Mouse (Mus musculus) liver, embryonic 16.5 days (tissue): Measurements from ENCODE around the gene Aaed1. TPM values are rescaled to one million over a fixed set of nuclear protein-coding genes. Genes with fewer than 3 reads are reported as not detected.
"Not testable (repeated sequence)": the region's sequence is repeated elsewhere in the genome, so short reads cannot be mapped to it uniquely, and the experiment has no call there.

Source experiments
- ATAC-seq: fragments of 200-750 bp; cut with Nextera tagmentation; 2 replicates; pipeline ENCODE4 v1.8.0; 2017; ENCODE audit warnings: low read depth, mild to moderate bottlenecking, moderate number of reproducible peaks, moderate library complexity
- H3K27ac ChIP-seq: fragments of 300-500 bp; sonication (generic); 2 replicates; pipeline ENCODE4 v1.5.1; 2014; ENCODE audit warnings: mild to moderate bottlenecking, low read length
- H3K27me3 ChIP-seq: fragments of 300-500 bp; sonication (generic); 2 replicates; pipeline ENCODE4 v1.6.1; 2014; ENCODE audit warnings: low read depth, low read length, mixed read lengths; ENCODE audit not compliant: control insufficient read depth, insufficient read depth
- H3K36me3 ChIP-seq: fragments of 300-500 bp; sonication (generic); 2 replicates; pipeline ENCODE4 v1.6.1; 2014; ENCODE audit warnings: mild to moderate bottlenecking; ENCODE audit not compliant: control insufficient read depth, insufficient read depth
- H3K4me1 ChIP-seq: fragments of 300-500 bp; sonication (generic); 2 replicates; pipeline ENCODE4 v1.6.1; 2014; ENCODE audit warnings: low read depth, low read length, mixed read lengths; ENCODE audit not compliant: control insufficient read depth
- H3K4me2 ChIP-seq: fragments of 300-500 bp; sonication (generic); 2 replicates; pipeline ENCODE4 v1.6.1; 2014; ENCODE audit warnings: low read depth, low read length, mixed read lengths
- H3K4me3 ChIP-seq: fragments of 300-500 bp; sonication (generic); 2 replicates; pipeline ENCODE4 v1.5.1; 2014; ENCODE audit warnings: low read depth, mild to moderate bottlenecking, low read length
- H3K9ac ChIP-seq: fragments of 300-500 bp; sonication (generic); 2 replicates; pipeline ENCODE4 v1.6.1; 2014; ENCODE audit warnings: low read depth, low read length
- H3K9me3 ChIP-seq: fragments of 300-500 bp; sonication (generic); replicated peaks from 2 replicates; pipeline ENCODE4 v1.6.1; 2016; ENCODE audit warnings: low read length; ENCODE audit not compliant: control insufficient read depth
- whole genome bisulfite sequencing: fragments of 180-500 bp; shearing (Covaris S2); extraction: QIAGEN DNeasy Blood & Tissue Kit; methylation state at CpG from one replicate; pipeline ENCODE4 v1.1.7; 2014; ENCODE audit not compliant: insufficient replicate concordance; 5-methylcytosine and 5-hydroxymethylcytosine counted together
- polyA plus RNA-seq: library from polyadenylated mRNA; unstranded; fragments of >200 nt; fragmentation: Nextera tagmentation; extraction: Ambion mirVana; gene quantifications from 2 replicates; pipeline ENCODE4 v1.2.1, GENCODE M21; 2015

Aaed1 gene
- polyA plus RNA-seq, 1 experiment from 2014 or later = 22.8 TPM

GRCm38 (mm10) chr13:64267151-64267550 is 45.4 kb downstream of the Aaed1 start:
- H3K4me2 ChIP-seq = no peak overlapping the region
- no peak overlapping the region for H3K27ac ChIP-seq
- no peak overlapping the region for H3K9ac ChIP-seq
- WGBS = 49% methylated on average over 9 of the region's 9 CpGs
- H3K4me3 ChIP-seq = no peak overlapping the region
- H3K36me3 ChIP-seq = no peaks in the 10 kb centered on the region
- no peak for ATAC-seq
- peaks cover 2% of the 10 kb centered on the region; the same call in 1 of the 2 replicates for H3K27me3 ChIP-seq
- no peaks in the 10 kb centered on the region for H3K9me3 ChIP-seq
- no peaks in the 10 kb centered on the region for H3K4me1 ChIP-seq

- WGBS = 64% methylated on average over 6 of the region's 6 CpGs
- H3K36me3 ChIP-seq = no peaks in the 10 kb centered on the region
- no peaks in the 10 kb centered on the region for H3K4me1 ChIP-seq
- H3K27me3 ChIP-seq = no peaks in the 10 kb centered on the region
- no peak overlapping the region for H3K9ac ChIP-seq
- ATAC-seq = no peak
- no peak overlapping the region for H3K4me2 ChIP-seq
- H3K9me3 ChIP-seq = no peaks in the 10 kb centered on the region
- no peak overlapping the region for H3K4me3 ChIP-seq
- no peak overlapping the region for H3K27ac ChIP-seq
These were observed 47.9 kb downstream of the Aaed1 start for GRCm38 (mm10) chr13:64264586-64264985.

GRCm38 (mm10) chr13:64259903-64260302 is 52.6 kb downstream of the Aaed1 start:
- H3K27me3 ChIP-seq = no peaks in the 10 kb centered on the region
- no peak overlapping the region for H3K9ac ChIP-seq
- ATAC-seq = no peak
- H3K9me3 ChIP-seq = no peaks in the 10 kb centered on the region
- H3K27ac ChIP-seq = no peak overlapping the region
- no peak overlapping the region for H3K4me2 ChIP-seq
- H3K36me3 ChIP-seq = no peaks in the 10 kb centered on the region
- H3K4me3 ChIP-seq = no peak overlapping the region
- 72% methylated on average over 7 of the region's 7 CpGs for WGBS
- no peaks in the 10 kb centered on the region for H3K4me1 ChIP-seq

- Histone ChIP-seq H3K36me3 (no peaks in the 10 kb centered on the region), H3K4me1 (no peaks in the 10 kb centered on the region), H3K9me3 (no peaks in the 10 kb centered on the region), H3K27ac (no peak overlapping the region), H3K4me3 (no peak overlapping the region), H3K4me2 (no peak overlapping the region), H3K27me3 (no peaks in the 10 kb centered on the region), H3K9ac (no peak overlapping the region)
- no peak for ATAC-seq
- WGBS = 76% methylated on average over 4 of the region's 4 CpGs
These were observed 54.0 kb downstream of the Aaed1 start for GRCm38 (mm10) chr13:64258516-64258821.

GRCm38 (mm10) chr13:64257814-64258515 is 54.5 kb downstream of the Aaed1 start:
- Histone ChIP-seq H3K4me2 (no peak overlapping the region), H3K4me3 (no peak overlapping the region), H3K27me3 (no peaks in the 10 kb centered on the region), H3K36me3 (no peaks in the 10 kb centered on the region), H3K27ac (no peak overlapping the region), H3K9me3 (no peaks in the 10 kb centered on the region), H3K4me1 (no peaks in the 10 kb centered on the region), H3K9ac (no peak overlapping the region)
- 60% methylated on average over 5 of the region's 5 CpGs for WGBS
- ATAC-seq = no peak

GRCm38 (mm10) chr13:64257010-64257813 is 55.3 kb downstream of the Aaed1 start:
- no peak overlapping the region for H3K9ac ChIP-seq
- no peak for ATAC-seq
- no peak overlapping the region for H3K4me2 ChIP-seq
- H3K36me3 ChIP-seq = no peaks in the 10 kb centered on the region
- H3K4me1 ChIP-seq = no peaks in the 10 kb centered on the region
- H3K27me3 ChIP-seq = no peaks in the 10 kb centered on the region
- H3K9me3 ChIP-seq = no peaks in the 10 kb centered on the region
- WGBS = 65% methylated on average over 12 of the region's 12 CpGs
- no peak overlapping the region for H3K27ac ChIP-seq
- H3K4me3 ChIP-seq = no peak overlapping the region

GRCm38 (mm10) chr13:64254185-64254584 is 58.3 kb downstream of the Aaed1 start:
- H3K27me3 ChIP-seq, H3K4me2 ChIP-seq, H3K4me3 ChIP-seq, H3K36me3 ChIP-seq, H3K27ac ChIP-seq, H3K4me1 ChIP-seq, H3K9me3 ChIP-seq, ATAC-seq, H3K9ac ChIP-seq: not testable (repeated sequence)
- 55% methylated on average over 11 of the region's 11 CpGs for WGBS

- no peaks in the 10 kb centered on the region for H3K36me3 ChIP-seq
These were observed 58.8 kb downstream of the Aaed1 start for GRCm38 (mm10) chr13:64253697-64254096.

GRCm38 (mm10) chr13:64252147-64252546 is 60.4 kb downstream of the Aaed1 start:
- Histone ChIP-seq H3K27ac (no peak overlapping the region), H3K9ac (no peak overlapping the region), H3K27me3 (no peaks in the 10 kb centered on the region), H3K36me3 (no peaks in the 10 kb centered on the region), H3K4me3 (no peak overlapping the region), H3K9me3 (no peaks in the 10 kb centered on the region), H3K4me2 (no peak overlapping the region), H3K4me1 (peaks cover 5% of the 10 kb centered on the region; the same call in 1 of the 2 replicates)
- WGBS = 30% methylated on average over 5 of the region's 5 CpGs
- ATAC-seq = no peak

More at GRCm38 (mm10) chr13:64253697-64254096, 58.8 kb downstream of the Aaed1 start:
- H3K9me3 ChIP-seq = no peaks in the 10 kb centered on the region
- H3K4me1 ChIP-seq = no peaks in the 10 kb centered on the region; the same call in 1 of the 2 replicates
- no peak for ATAC-seq
- H3K27me3 ChIP-seq = no peaks in the 10 kb centered on the region
- no peak overlapping the region for H3K4me3 ChIP-seq
- no peak overlapping the region for H3K4me2 ChIP-seq
- no peak overlapping the region for H3K9ac ChIP-seq
- no peak overlapping the region for H3K27ac ChIP-seq
